Mouse (Mus musculus): ENCODE data around the gene Mylk4.
A peak's percentile ranks its signal among the peaks of the same experiment; 100 is the strongest.

GRCm38 (mm10) chr13:32680868-32681515, 102.8 kb downstream of the Mylk4 start:
- TF ChIP-seq CTCF (IDR thresholded peaks at IDR 0.05; ENCODE audit: low read depth) (peak; percentile 71), EP300 (IDR thresholded peaks at IDR 0.05; ENCODE audit: low read depth) (no peak)
